ENCODE assay signal across 8 mouse cellular contexts in genomic region chr15:28070771-28071419, GRCm38 (mm10). TPM values are rescaled to one million over a fixed set of nuclear protein-coding genes. Genes with fewer than 3 reads are reported as not detected.
DNase-seq lines count a peak whose midpoint lies in the region; ATAC-seq and TF ChIP-seq lines count a peak whose summit lies in the region.

No protein-coding gene starts in this region.

- no peaks in the 10 kb centered on the region for H3K4me1 ChIP-seq in lung, embryonic 16.5 days (replicated peaks; ENCODE audit: control insufficient read depth, insufficient read depth, low read length)
- peaks cover 3% of the 10 kb centered on the region; the same call in 1 of the 2 replicates for H3K4me1 ChIP-seq in heart, embryonic 15.5 days (replicated peaks)
- H3K4me1 ChIP-seq in stomach, postnatal 0 days (replicated peaks; ENCODE audit: control insufficient read depth, insufficient read depth) = no peaks in the 10 kb centered on the region

- DNase-seq in lung, postnatal 25 days (ENCODE audit: low spot score) = no peak
- peak; percentile 41 to 55 for DNase-seq in kidney, postnatal 36 days
- no peak for DNase-seq in stomach, postnatal 0 days (ENCODE audit: low spot score)
- DNase-seq in layer of hippocampus, postnatal 14 days (ENCODE audit: low spot score in 2 of 2) = no peak
- DNase-seq in spleen, adult 18-20 months = no peak
- DNase-seq in frontal cortex, postnatal 14 days (ENCODE audit: low spot score in 2 of 2) = no peak

- H3K9ac ChIP-seq in lung, embryonic 16.5 days (ENCODE audit: low read length) = no peak overlapping the region
- H3K9ac ChIP-seq in heart, embryonic 15.5 days = no peak overlapping the region
- H3K9ac ChIP-seq in stomach, postnatal 0 days (ENCODE audit: low read length) = no peak overlapping the region

- H3K4me2 ChIP-seq in lung, embryonic 16.5 days (ENCODE audit: low read depth, low read length) = peak overlapping the region; percentile 21; the same call in 1 of the 2 replicates
- peak overlapping the region; percentile 53 for H3K4me2 ChIP-seq in heart, embryonic 15.5 days
- H3K4me2 ChIP-seq in stomach, postnatal 0 days (replicated peaks; ENCODE audit: low read depth) = peak overlapping the region; percentile 23; the same call in 1 of the 2 replicates

- WGBS in lung, embryonic 16.5 days = 9% methylated on average over 12 of the region's 12 CpGs
- 5% methylated on average over 12 of the region's 12 CpGs for WGBS in heart, embryonic 15.5 days
- 14% methylated on average over 12 of the region's 12 CpGs for WGBS in stomach, postnatal 0 days

- no peaks in the 10 kb centered on the region for H3K27me3 ChIP-seq in lung, embryonic 16.5 days (ENCODE audit: control insufficient read depth, insufficient read depth, low read depth, low read length)
- no peaks in the 10 kb centered on the region for H3K27me3 ChIP-seq in heart, embryonic 15.5 days
- H3K27me3 ChIP-seq in stomach, postnatal 0 days (ENCODE audit: control insufficient read depth, insufficient read depth, low read length) = no peaks in the 10 kb centered on the region

- no peak overlapping the region for H3K4me3 ChIP-seq in lung, embryonic 16.5 days (ENCODE audit: low read length)
- peak overlapping the region; percentile 29 for H3K4me3 ChIP-seq in heart, embryonic 15.5 days
- no peak overlapping the region for H3K4me3 ChIP-seq in stomach, postnatal 0 days (ENCODE audit: low read depth, low read length)

- H3K9me3 ChIP-seq in lung, embryonic 16.5 days (ENCODE audit: control insufficient read depth, low read length) = no peaks in the 10 kb centered on the region
- H3K9me3 ChIP-seq in heart, embryonic 15.5 days (replicated peaks) = no peaks in the 10 kb centered on the region
- no peaks in the 10 kb centered on the region for H3K9me3 ChIP-seq in stomach, postnatal 0 days (ENCODE audit: control insufficient read depth, low read length)

- no peak for ATAC-seq in lung, embryonic 16.5 days (ENCODE audit: low read depth)
- ATAC-seq in heart, embryonic 15.5 days (replicated peaks; ENCODE audit: insufficient number of reproducible peaks, insufficient read depth, low FRiP score, low read depth) = no peak
- ATAC-seq in stomach, postnatal 0 days (ENCODE audit: low FRiP score, low TSS enrichment) = no peak

- no peak overlapping the region for H3K27ac ChIP-seq in lung, embryonic 16.5 days (ENCODE audit: low read length)
- H3K27ac ChIP-seq in heart, embryonic 15.5 days = no peak overlapping the region
- H3K27ac ChIP-seq in stomach, postnatal 0 days (replicated peaks) = no peak overlapping the region

- TF ChIP-seq EP300 in stomach, postnatal 0 days (optimal IDR thresholded peaks at IDR 0.05) = no peak

- TF ChIP-seq CTCF in stomach, postnatal 0 days (IDR thresholded peaks at IDR 0.05; ENCODE audit: low read depth) = no peak

- no peaks in the 10 kb centered on the region for H3K36me3 ChIP-seq in lung, embryonic 16.5 days (ENCODE audit: control insufficient read depth, insufficient read depth, low read length)
- H3K36me3 ChIP-seq in heart, embryonic 15.5 days = no peaks in the 10 kb centered on the region
- no peaks in the 10 kb centered on the region for H3K36me3 ChIP-seq in stomach, postnatal 0 days (ENCODE audit: control insufficient read depth, insufficient read depth, low read length)

RNA-seq across cellular contexts. Expression of gene Trio, which starts 45.2 kb away (rescaled TPM):
- 16.4 and 18.3 TPM in 2 replicates for polyA plus RNA-seq in lung, embryonic 16.5 days (2015; fragmentation: Nextera tagmentation; extraction: Ambion mirVana)
- polyA plus RNA-seq in heart, embryonic 15.5 days (2015; fragmentation: Nextera tagmentation; extraction: Ambion mirVana) = 16.2 and 18.5 TPM in 2 replicates
- 8.7 and 8.8 TPM in 2 replicates for polyA plus RNA-seq in stomach, postnatal 0 days (2015; fragmentation: Nextera tagmentation; extraction: Ambion mirVana)
- total RNA-seq in layer of hippocampus, postnatal 14 days (2021) = 100 to 1,000 TPM; 254 to 260 TPM

Comparison
In these comparisons a context has a peak if more than half of its experiments do, and no peak if none do; other contexts are left out.
1. DNase-seq: peak in kidney, postnatal 36 days (2 of 2); none in lung, postnatal 25 days (single experiment), stomach, postnatal 0 days (single experiment), layer of hippocampus, postnatal 14 days (0 of 2), spleen, adult 18-20 months (0 of 2) and frontal cortex, postnatal 14 days (0 of 2).
2. Peak in every context shown above with its lines, with median percentiles within 50 percentile points of each other: H3K4me2 ChIP-seq.